Mouse (Mus musculus) stomach, postnatal 0 days (tissue): ENCODE data around the gene Carns1. TPM values are rescaled to one million over a fixed set of nuclear protein-coding genes. Genes with fewer than 3 reads are reported as not detected.

Experiments
- ATAC-seq: fragments of 200-750 bp; cut with Nextera tagmentation; 2 replicates; pipeline ENCODE4 v1.8.0; 2017; ENCODE audit not compliant: low FRiP score, low TSS enrichment
- DNase-seq: peaks from one replicate; pipeline ENCODE4 v3.0.0-alpha.2; 2016; ENCODE audit warnings: low spot score
- H3K27ac ChIP-seq: fragments of 300-500 bp; sonication (generic); replicated peaks from 2 replicates; pipeline ENCODE4 v1.5.1; 2014; ENCODE audit warnings: mild to moderate bottlenecking, control low read depth
- H3K27me3 ChIP-seq: fragments of 300-500 bp; sonication (generic); 2 replicates; pipeline ENCODE4 v1.6.1; 2014; ENCODE audit warnings: low read length; ENCODE audit not compliant: control insufficient read depth, insufficient read depth
- H3K36me3 ChIP-seq: fragments of 300-500 bp; sonication (generic); 2 replicates; pipeline ENCODE4 v1.6.1; 2014; ENCODE audit warnings: low read length, mixed read lengths; ENCODE audit not compliant: control insufficient read depth, insufficient read depth
- H3K4me1 ChIP-seq: fragments of 300-500 bp; sonication (generic); replicated peaks from 2 replicates; pipeline ENCODE4 v1.6.1; 2014; ENCODE audit warnings: antibody characterized with exemption; ENCODE audit not compliant: control insufficient read depth, insufficient read depth
- H3K4me2 ChIP-seq: fragments of 300-500 bp; sonication (generic); replicated peaks from 2 replicates; pipeline ENCODE4 v1.6.1; 2014; ENCODE audit warnings: low read depth, mild to moderate bottlenecking, control low read depth, moderate library complexity
- H3K4me3 ChIP-seq: fragments of 300-500 bp; sonication (generic); 2 replicates; pipeline ENCODE4 v1.5.1; 2014; ENCODE audit warnings: low read depth, low read length, control low read depth
- H3K9ac ChIP-seq: fragments of 300-500 bp; sonication (generic); 2 replicates; pipeline ENCODE4 v1.6.1; 2014; ENCODE audit warnings: mild to moderate bottlenecking, low read length, control low read depth, mixed read lengths
- H3K9me3 ChIP-seq: fragments of 300-500 bp; sonication (generic); 2 replicates; pipeline ENCODE4 v1.6.1; 2016; ENCODE audit warnings: low read length; ENCODE audit not compliant: control insufficient read depth
- CTCF ChIP-seq: IDR thresholded peaks from 2 replicates; pipeline ENCODE4 v1.5.1; 2016; ENCODE audit warnings: antibody characterized with exemption, low read depth, mild to moderate bottlenecking, moderate library complexity
- EP300 ChIP-seq: optimal IDR thresholded peaks from 2 replicates; pipeline ENCODE3; 2016; ENCODE audit warnings: antibody characterized with exemption
- WGBS: fragments of 180-500 bp; shearing (Covaris S2); extraction: QIAGEN DNeasy Blood & Tissue Kit; methylation state at CpG from one replicate; pipeline ENCODE4 v1.1.7; 2014; 5-methylcytosine and 5-hydroxymethylcytosine counted together
- microRNA-seq: library from miRNA; unstranded; fragments of <30 nt; microRNA quantifications from one replicate; pipeline ENCODE4, GENCODE M21; 2016
- polyA plus RNA-seq: library from polyadenylated mRNA; unstranded; fragments of >200 nt; fragmentation: Nextera tagmentation; extraction: Ambion mirVana; gene quantifications from 2 replicates; pipeline ENCODE4 v1.2.1, GENCODE M21; 2015

Gene Carns1
- polyA plus RNA-seq, 1 experiment from 2014 or later = 1.5 TPM

GRCm38 (mm10) chr19:4119716-4120487, 55.4 kb downstream of the Carns1 start:
- Histone ChIP-seq H3K9me3 (no peaks in the 10 kb centered on the region), H3K27me3 (no peaks in the 10 kb centered on the region), H3K4me3 (no peak overlapping the region), H3K4me1 (peaks cover 7% of the 10 kb centered on the region), H3K9ac (no peak overlapping the region), H3K36me3 (peaks cover 12% of the 10 kb centered on the region), H3K4me2 (no peak overlapping the region), H3K27ac (no peak overlapping the region)
- no peak for DNase-seq
- TF ChIP-seq EP300 (no peak), CTCF (no peak)
- WGBS = 76% methylated on average over 6 of the region's 6 CpGs
- no peak for ATAC-seq

- H3K27ac ChIP-seq = no peak overlapping the region
- peaks cover 16% of the 10 kb centered on the region for H3K36me3 ChIP-seq
- no peak overlapping the region for H3K9ac ChIP-seq
- ATAC-seq (no peak), DNase-seq (no peak)
- TF ChIP-seq EP300 (no peak), CTCF (no peak)
- H3K27me3 ChIP-seq = no peaks in the 10 kb centered on the region
- WGBS = 91% methylated on average over 2 of the region's 2 CpGs
- H3K4me2 ChIP-seq = no peak overlapping the region
- H3K4me1 ChIP-seq = peaks cover 7% of the 10 kb centered on the region
- H3K9me3 ChIP-seq = no peaks in the 10 kb centered on the region
- no peak overlapping the region for H3K4me3 ChIP-seq
These were observed 56.9 kb downstream of the Carns1 start for GRCm38 (mm10) chr19:4118350-4118749.

GRCm38 (mm10) chr19:4117006-4117405, 58.3 kb downstream of the Carns1 start:
- no peak overlapping the region for H3K4me2 ChIP-seq
- no peaks in the 10 kb centered on the region for H3K27me3 ChIP-seq
- H3K4me3 ChIP-seq = no peak overlapping the region
- peaks cover 7% of the 10 kb centered on the region for H3K4me1 ChIP-seq
- no peak overlapping the region for H3K27ac ChIP-seq
- no peak overlapping the region for H3K9ac ChIP-seq
- no peak for ATAC-seq
- peaks cover 19% of the 10 kb centered on the region for H3K36me3 ChIP-seq
- no peak for DNase-seq
- 92% methylated on average over 7 of the region's 7 CpGs for WGBS
- H3K9me3 ChIP-seq = no peaks in the 10 kb centered on the region
- TF ChIP-seq EP300 = no peak

- no peak overlapping the region for H3K9ac ChIP-seq
- no peaks in the 10 kb centered on the region for H3K27me3 ChIP-seq
- peaks cover 5% of the 10 kb centered on the region for H3K4me1 ChIP-seq
- H3K4me3 ChIP-seq = no peak overlapping the region
- WGBS = 87% methylated on average over 11 of the region's 11 CpGs
- H3K4me2 ChIP-seq = no peak overlapping the region
- H3K36me3 ChIP-seq = peaks cover 21% of the 10 kb centered on the region
- H3K9me3 ChIP-seq = no peaks in the 10 kb centered on the region
- TF ChIP-seq EP300 (no peak), CTCF (no peak)
- H3K27ac ChIP-seq = no peak overlapping the region
- ATAC-seq (no peak), DNase-seq (no peak)
These were observed 59.5 kb downstream of the Carns1 start for GRCm38 (mm10) chr19:4115816-4116215.

GRCm38 (mm10) chr19:4115144-4115543, 60.1 kb downstream of the Carns1 start:
- no peak for DNase-seq
- no peaks in the 10 kb centered on the region for H3K9me3 ChIP-seq
- 94% methylated on average over 10 of the region's 10 CpGs for WGBS
- no peak for ATAC-seq
- no peaks in the 10 kb centered on the region for H3K4me1 ChIP-seq
- no peak overlapping the region for H3K9ac ChIP-seq
- TF ChIP-seq EP300 = no peak
- no peak for TF ChIP-seq CTCF
- no peak overlapping the region for H3K4me3 ChIP-seq
- H3K36me3 ChIP-seq = peaks cover 21% of the 10 kb centered on the region
- H3K4me2 ChIP-seq = no peak overlapping the region
- H3K27ac ChIP-seq = no peak overlapping the region
- no peaks in the 10 kb centered on the region for H3K27me3 ChIP-seq

- peaks cover 21% of the 10 kb centered on the region for H3K36me3 ChIP-seq
- no peak overlapping the region for H3K27ac ChIP-seq
- no peak overlapping the region for H3K4me2 ChIP-seq
- H3K27me3 ChIP-seq = no peaks in the 10 kb centered on the region
- H3K9me3 ChIP-seq = no peaks in the 10 kb centered on the region
- TF ChIP-seq EP300 (no peak), CTCF (no peak)
- WGBS = 88% methylated on average over 10 of the region's 10 CpGs
- DNase-seq (no peak), ATAC-seq (no peak)
- H3K9ac ChIP-seq = no peak overlapping the region
- H3K4me3 ChIP-seq = no peak overlapping the region
- no peaks in the 10 kb centered on the region for H3K4me1 ChIP-seq
These were observed 60.7 kb downstream of the Carns1 start for GRCm38 (mm10) chr19:4114551-4114950.

Small RNA genes lying within 50 kb of the gene (microRNA-seq; reads per million reads assigned to microRNA genes)
- not detected for gene Gm26115

Other genes with a start within 250 kb of the Carns1 start
- 1.8 and 2.2 TPM in 2 replicates for gene Aldh3b1, start 245.7 kb downstream of the Carns1 start, polyA plus RNA-seq
- 17.4 and 19.7 TPM in 2 replicates for gene Unc93b1, start 240.3 kb downstream of the Carns1 start, polyA plus RNA-seq
- 1.1 TPM in 2 replicates for gene Aldh3b3, start 216.8 kb downstream of the Carns1 start, polyA plus RNA-seq
- 75.8 and 84.1 TPM in 2 replicates for gene Aldh3b2, start 203.2 kb downstream of the Carns1 start, polyA plus RNA-seq
- gene Acy3, start 188.9 kb downstream of the Carns1 start, polyA plus RNA-seq = 9.9 TPM in 2 replicates
- 0.05 TPM in 1 of 2 replicates, not detected in the other for gene Tbx10, start 182.7 kb downstream of the Carns1 start, polyA plus RNA-seq
- gene Nudt8, start 174.9 kb downstream of the Carns1 start, polyA plus RNA-seq = 39.3 and 40.7 TPM in 2 replicates
- gene Gm49405, start 174.9 kb downstream of the Carns1 start, polyA plus RNA-seq = 1.1 and 1.3 TPM in 2 replicates
- 1.2 and 1.7 TPM in 2 replicates for gene Doc2g, start 172.2 kb downstream of the Carns1 start, polyA plus RNA-seq
- gene Ndufv1, start 162.7 kb downstream of the Carns1 start, polyA plus RNA-seq = 213 and 216 TPM in 2 replicates
- 1,012 and 1,081 TPM in 2 replicates for gene Gstp1, start 137.5 kb downstream of the Carns1 start, polyA plus RNA-seq
- 85.2 and 93.1 TPM in 2 replicates for gene Gstp2, start 129.5 kb downstream of the Carns1 start, polyA plus RNA-seq
- gene Gstp3, start 115.9 kb downstream of the Carns1 start, polyA plus RNA-seq = 7.1 and 9.7 TPM in 2 replicates
- not detected in 2 replicates for gene Cabp2, start 93.9 kb downstream of the Carns1 start, polyA plus RNA-seq
- 129 and 134 TPM in 2 replicates for gene Cdk2ap2, start 78.3 kb downstream of the Carns1 start, polyA plus RNA-seq
- 8.3 and 11.2 TPM in 2 replicates for gene Pitpnm1, start 75.5 kb downstream of the Carns1 start, polyA plus RNA-seq
- gene Aip, start 49.6 kb downstream of the Carns1 start, polyA plus RNA-seq = 47.0 and 48.0 TPM in 2 replicates
- gene Gpr152, start 35.7 kb downstream of the Carns1 start, polyA plus RNA-seq = 0.02 TPM in 1 of 2 replicates, not detected in the other
- gene Cabp4, start 31.4 kb downstream of the Carns1 start, polyA plus RNA-seq = 0.05 TPM in 1 of 2 replicates, not detected in the other
- gene Coro1b, start 26.9 kb downstream of the Carns1 start, polyA plus RNA-seq = 127 and 133 TPM in 2 replicates
- gene Ptprcap, start 21.9 kb downstream of the Carns1 start, polyA plus RNA-seq = 1.1 and 1.3 TPM in 2 replicates
- 41.1 and 49.3 TPM in 2 replicates for gene Rps6kb2, start 12.1 kb downstream of the Carns1 start, polyA plus RNA-seq
- 2.3 and 2.9 TPM in 2 replicates for gene Tbc1d10c, start 15.8 kb upstream of the Carns1 start, polyA plus RNA-seq
- 497 and 506 TPM in 2 replicates for gene Ppp1ca, start 16.6 kb upstream of the Carns1 start, polyA plus RNA-seq
- 11.0 and 11.3 TPM in 2 replicates for gene Rad9a, start 26.2 kb upstream of the Carns1 start, polyA plus RNA-seq
- gene Clcf1, start 38.8 kb upstream of the Carns1 start, polyA plus RNA-seq = 3.2 and 3.6 TPM in 2 replicates
- gene AC109138.7, start 38.9 kb upstream of the Carns1 start, polyA plus RNA-seq = not detected in 2 replicates
- gene Pold4, start 56.4 kb upstream of the Carns1 start, polyA plus RNA-seq = 42.8 and 45.0 TPM in 2 replicates
- gene Ssh3, start 93.7 kb upstream of the Carns1 start, polyA plus RNA-seq = 36.9 and 41.0 TPM in 2 replicates
- 5.0 and 5.2 TPM in 2 replicates for gene Ankrd13d, start 107.7 kb upstream of the Carns1 start, polyA plus RNA-seq
- gene Grk2, start 130.7 kb upstream of the Carns1 start, polyA plus RNA-seq = 19.3 and 25.5 TPM in 2 replicates
- gene Kdm2a, start 222.8 kb upstream of the Carns1 start, polyA plus RNA-seq = 12.9 and 15.0 TPM in 2 replicates